Mouse (Mus musculus) T-helper 2 cell (primary cell): ENCODE measurements around the gene Pdxdc1.
"Not testable (repeated sequence)": the region's sequence is repeated elsewhere in the genome, so short reads cannot be mapped to it uniquely, and the experiment has no call there.

Experiments
- in situ Hi-C: fragments of 300-600 bp; cut with MboI, MseI; formaldehyde crosslinking; loops from one replicate; pipeline ENCODE4 v1.15.1; 2025; ENCODE audit warnings: high pct_unique_total_duplicates

Pdxdc1 gene

DNA sequence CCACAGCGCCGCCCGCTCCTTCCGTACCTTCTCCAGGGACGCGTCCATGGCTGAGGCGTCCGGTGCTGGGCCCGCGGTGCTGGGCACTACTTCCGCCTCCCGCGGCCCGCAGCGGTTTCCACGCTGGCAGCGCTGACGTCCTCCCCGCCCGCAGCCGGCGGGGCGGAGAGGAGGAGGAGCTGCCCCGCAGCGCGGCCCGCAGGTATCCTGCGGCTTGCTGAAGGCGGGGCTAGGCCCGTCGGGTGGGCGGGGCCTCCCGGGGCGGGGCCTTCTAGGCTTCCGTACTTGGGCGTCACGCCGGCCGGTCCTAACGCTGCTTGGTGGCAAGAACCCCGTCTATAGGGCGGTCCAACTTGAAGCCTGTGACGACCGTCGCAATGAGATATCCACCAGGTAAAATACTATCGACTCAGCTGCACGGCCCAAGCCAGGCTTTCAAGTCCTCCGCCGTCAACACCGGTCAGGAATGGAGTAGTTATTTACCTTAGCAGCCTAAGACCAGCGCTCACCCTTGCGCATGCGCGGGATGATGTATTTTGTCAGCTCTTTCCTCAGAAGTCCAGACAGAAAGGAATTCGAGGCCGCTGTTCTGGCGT, at the start of gene Pdxdc1, which contains the start of gene Mpv17l:
Pdxdc1 (minus strand) TSS at position 244 of the 596 bp plus-strand sequence.
Mpv17l (plus strand) TSS at position 274 of the 596 bp plus-strand sequence.
- in situ Hi-C loops: no loop called here

DNA sequence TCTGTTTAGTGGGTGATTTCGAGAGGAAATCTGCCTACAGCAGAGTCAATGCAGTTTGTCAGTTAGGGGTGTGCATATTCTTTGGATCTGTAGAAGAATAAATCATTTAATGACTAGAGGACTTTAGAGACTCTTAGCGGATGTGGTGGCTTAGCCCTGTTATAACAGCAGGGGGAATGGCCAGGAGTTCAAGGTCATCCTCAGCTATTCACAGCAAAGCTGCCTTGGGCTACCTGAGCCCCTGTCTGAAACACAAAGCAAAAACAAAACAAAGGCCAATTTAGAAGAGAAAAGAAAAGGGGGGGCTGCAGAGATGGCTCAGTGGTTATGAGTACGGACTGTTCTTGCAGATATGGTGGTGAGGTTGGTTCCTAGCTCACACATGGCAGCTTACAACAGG, 48.3 kb upstream of the Pdxdc1 start:
- in situ Hi-C loops: no loop called here

DNA sequence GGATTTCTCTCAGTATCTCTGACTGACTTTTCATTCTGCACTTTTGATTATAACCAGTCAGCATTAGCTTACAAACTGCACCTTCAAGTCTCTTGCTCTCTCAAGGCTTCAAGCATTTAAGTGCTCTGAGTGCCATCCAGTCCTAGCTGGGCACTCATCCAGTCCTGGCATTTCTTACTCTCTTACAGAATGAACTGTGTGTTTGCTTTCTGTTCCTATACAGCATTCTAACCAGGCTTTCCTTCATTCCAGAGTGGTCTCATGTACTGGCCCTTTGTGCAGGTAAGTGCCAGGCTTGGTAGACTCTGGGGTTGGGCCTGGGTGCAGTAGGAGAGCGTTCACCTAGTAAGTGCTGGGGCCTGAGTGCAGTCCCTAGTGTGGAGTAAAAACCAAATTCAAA, 43.4 kb upstream of the Pdxdc1 start:
- in situ Hi-C loops: no loop called here

DNA sequence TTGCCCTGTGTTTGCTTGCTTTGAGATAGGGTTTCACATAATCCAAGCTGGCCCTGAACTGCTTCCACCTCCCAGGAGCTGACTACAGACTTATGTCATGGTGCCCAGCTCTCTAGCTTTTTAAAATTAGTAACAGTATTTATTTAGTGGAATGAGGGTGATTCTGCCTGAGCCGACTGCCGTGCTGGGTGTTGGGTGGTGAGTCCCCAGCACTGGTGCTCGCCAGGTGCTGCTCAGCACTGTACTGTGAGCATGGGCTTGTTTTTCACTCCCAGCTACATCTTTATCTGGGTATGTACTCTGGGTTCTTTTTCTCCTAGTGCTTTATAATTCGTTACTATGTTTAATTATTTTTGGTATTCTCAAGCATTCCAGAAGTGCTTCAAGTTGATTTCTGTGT, 42.2 kb upstream of the Pdxdc1 start:
- in situ Hi-C loops: no loop called here

DNA sequence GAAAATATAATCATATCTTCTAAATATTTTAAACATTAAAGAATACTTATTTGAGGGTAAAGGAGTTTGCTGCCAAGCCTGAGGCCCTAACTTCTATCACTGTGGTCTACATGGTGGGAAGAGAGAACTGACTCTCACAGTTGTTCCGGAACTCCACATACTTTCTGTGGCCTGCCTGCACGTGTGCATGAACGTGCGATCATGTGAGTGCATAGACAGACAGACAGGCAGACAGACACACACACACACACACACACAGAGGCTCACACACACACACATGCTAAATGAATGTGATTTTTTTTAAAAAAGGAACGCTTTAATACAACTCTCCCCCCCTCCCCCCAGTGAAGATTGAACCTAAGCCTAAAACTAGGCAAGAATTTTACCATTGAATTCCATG, 41.8 kb upstream of the Pdxdc1 start:
- in situ Hi-C loops: no loop called here

DNA sequence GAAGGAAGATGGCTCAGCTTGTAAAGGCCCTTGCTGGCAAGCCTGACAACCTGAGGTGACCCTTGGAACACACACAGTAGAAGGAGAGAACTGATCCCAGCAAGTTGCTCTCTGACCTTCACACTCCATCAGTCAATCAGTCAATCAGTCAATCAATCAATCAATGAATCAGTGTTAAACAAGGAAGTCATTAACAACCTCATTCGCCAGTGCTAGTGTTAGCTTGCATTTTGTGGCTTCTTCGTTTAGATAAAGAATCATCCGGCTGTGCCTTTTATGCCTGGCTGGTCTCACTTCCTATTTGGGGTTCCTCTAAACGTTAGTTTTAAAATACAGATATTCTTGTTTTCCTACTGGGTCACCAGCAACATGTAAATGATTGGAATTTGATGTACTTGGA, 41.2 kb upstream of the Pdxdc1 start:
- in situ Hi-C loops: no loop called here

DNA sequence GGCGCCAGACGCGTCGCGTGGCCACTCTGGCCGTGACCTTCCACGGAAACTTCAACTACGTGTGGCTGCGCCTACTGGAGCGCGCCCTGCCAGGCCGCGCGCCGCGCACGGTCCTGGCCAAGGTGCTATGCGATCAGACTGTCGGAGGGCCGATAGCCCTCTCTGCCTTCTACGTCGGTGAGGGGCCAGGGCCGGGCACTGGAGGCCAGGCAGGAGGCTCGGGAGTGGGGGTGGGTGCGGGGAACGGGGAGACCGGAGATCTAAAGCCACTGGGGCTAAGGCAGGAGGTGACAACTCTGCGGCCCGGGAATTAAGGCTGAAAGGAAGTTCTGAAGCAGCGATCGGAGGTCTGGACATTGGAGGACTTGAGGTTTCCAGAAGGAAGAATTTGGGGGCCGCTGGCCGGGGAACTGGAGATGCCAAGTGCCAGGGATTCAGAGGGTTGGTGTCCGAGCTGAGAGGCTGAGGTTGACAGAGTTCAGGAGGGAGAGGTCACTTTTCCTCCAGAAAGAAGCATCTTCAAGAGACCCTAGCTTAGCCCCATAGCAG, 38.0 kb upstream of the Pdxdc1 start:
- in situ Hi-C loops: no loop called here

DNA sequence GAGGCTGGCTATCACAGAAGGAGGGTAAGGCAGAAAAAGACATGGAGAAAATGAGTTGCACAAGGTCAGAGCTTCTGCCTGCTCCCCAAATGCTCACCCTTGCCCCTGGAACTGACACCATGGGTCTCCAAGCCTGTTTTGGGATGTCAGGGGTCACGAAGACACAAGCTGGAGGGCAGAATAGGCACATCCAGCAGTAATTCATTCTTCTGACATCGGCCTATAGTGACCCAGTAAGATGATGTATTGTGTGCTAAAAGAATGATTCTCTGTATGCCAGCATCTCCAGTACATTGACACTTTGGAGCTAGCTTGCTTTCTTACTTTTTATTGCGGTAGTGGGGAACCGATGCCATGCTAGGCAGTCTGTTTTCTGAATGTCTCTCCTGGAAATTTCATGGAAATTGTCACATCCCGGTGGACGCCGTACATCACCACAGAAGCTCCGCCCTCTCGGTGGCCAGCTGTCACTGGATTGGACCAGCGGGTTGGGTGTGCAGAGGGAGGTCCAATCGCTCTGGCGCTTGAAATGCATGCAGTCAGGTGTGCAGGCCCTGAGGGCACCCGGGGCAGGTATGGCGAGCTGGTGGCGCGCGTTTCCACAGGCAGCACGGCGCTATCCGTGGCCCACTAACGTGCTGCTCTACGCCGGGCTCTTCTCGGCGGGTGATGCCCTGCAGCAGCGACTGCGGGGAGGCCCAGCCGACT, 37.4 kb upstream of the Pdxdc1 start:
- in situ Hi-C loops: no loop called here

DNA sequence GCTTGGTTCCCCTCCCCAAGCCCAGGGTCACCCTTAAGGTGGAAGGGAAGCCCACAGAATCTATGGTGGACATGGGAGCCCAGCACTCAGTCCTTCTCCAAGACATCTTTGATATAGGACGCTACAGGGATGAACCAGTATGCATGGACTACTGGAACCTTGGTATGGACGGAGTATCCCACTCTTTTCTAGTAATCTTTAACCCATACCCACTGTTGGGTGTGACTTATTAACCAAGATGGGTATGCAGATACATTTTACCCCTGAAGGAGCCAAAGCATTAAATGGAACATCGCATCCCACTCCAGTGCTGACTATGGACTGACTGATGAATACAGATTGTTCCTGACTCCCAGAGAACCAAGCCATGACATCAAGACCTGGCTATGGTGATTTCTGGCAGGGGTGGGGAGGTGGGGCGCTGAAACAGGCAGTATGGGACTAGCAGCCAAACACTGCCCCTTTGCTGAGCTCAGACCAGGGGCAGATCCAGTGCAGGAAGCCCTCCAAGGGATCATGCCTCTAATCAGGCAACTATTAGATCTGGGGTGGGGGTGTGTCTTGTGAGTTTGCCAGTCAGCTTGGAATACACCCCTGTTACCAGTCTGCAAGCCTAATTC, 24.6 kb upstream of the Pdxdc1 start:
- in situ Hi-C loops: no loop called here

DNA sequence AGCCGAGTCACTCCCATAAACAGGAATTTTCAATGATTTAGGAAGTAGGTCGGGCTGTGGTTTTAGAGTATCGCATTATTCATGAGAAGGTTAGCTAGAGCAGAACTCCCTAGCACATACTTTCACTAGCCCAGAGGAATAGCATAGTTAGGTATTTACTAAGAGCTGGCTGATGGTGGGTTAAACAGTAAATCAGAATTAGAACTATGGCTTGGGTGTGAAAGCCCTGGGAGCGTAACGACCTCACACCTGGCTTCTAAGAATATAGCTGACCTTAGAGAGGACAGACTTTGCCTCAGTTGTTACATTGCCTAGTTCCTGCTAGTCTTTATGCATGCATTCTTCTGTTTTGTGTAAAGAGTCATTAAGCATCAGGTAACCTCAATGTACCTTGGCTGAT, 20.0 kb upstream of the Pdxdc1 start:
- in situ Hi-C loops: not testable (repeated sequence)

DNA sequence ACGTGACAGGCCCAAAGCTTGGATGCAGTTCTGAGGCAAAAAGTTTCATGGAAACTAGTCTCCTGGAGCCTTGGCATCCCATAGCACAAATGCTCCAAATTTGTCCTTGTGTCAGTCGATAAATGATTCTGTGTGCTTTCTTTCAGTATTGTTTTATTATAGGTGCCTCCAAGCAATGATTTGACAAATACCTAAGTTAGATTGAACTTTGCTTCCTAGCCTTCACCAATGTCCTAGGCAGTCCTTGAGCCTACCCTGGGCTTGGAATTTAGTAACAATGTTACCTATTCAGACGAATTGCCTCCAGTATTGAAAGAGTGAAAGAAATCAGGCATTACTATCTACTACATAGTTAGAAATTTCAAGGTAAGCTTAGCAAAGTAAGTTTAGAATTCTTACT, 19.6 kb upstream of the Pdxdc1 start:
- in situ Hi-C loops: not testable (repeated sequence)

DNA sequence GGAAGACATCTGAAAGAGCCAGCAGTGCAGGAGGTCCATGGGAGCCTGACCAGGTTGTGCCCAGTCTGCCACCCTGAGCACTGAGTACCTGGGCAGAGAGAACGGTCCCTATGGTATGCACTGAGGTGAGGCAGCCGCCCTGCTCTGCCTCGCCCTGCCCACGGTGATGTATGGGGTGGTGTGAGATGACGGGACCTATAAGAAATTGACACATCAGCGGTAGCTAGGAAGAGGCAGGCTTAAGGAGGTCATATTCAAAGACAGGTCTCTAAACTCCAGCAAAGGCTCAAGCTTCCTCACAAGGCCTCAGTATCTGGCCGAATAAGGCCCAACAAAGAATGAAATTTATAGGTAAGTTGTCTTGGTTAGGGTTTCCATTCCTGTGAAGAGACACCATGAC, 18.9 kb upstream of the Pdxdc1 start:
- in situ Hi-C loops: no loop called here

DNA sequence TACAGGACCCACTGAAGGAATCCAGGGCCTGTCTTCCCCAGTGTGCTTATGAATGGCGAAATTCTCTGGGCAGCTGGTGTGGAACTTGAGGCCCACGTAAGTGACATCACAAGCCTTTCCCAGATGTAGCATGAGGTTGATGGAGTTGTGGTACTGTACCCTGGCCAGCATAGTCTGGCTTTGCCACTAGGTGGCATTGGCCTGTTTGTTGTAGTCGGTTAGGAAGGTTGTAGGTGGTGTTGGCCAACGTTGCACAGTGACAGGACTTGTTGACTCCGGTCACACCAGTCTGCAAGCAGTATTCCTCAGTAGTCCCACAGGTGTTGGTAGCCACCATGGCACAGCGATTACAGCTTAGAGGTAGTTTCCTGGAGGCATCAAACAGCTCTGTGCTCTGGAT, 18.1 kb upstream of the Pdxdc1 start:
- in situ Hi-C loops: no loop called here

DNA sequence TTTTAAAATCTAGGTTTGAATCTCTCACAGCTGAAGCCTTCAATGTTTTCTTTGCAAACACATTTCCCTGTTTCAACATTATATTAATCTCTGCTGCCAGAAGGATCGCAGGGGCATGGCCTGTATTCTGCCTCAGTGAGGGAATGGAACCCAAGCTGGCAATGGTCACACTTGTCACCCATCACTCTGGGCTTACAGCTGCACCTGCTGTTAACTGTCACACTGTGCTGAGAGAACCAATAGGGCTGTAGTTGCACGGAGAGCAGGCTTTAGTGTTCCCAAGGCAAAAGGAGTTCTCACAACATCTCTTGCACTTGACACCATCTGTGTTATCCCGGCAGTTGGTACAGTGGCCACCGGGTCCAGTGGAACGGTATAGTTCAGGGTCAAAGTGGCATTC, 17.2 kb upstream of the Pdxdc1 start:
- in situ Hi-C loops: no loop called here

DNA sequence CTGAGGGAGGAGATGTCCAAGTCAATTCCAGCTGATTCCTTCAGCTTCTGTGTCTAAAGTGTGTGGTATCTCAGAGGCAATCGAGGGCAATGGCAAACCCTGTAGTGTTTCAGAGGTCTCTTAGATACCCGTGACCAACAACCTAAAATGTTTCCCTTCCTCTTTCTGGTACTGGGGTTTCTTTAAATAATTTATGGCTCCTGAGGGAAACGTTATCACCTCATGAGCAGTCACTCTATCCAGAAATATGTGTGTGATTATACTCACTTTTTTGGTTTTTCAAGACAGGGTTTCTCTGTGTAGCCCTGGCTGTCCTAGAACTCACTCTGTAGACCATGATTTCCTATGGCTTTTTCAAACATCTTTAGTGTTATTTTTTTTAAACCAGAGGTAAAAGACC, 4.4 kb upstream of the Pdxdc1 start:
- in situ Hi-C loops: no loop called here

DNA sequence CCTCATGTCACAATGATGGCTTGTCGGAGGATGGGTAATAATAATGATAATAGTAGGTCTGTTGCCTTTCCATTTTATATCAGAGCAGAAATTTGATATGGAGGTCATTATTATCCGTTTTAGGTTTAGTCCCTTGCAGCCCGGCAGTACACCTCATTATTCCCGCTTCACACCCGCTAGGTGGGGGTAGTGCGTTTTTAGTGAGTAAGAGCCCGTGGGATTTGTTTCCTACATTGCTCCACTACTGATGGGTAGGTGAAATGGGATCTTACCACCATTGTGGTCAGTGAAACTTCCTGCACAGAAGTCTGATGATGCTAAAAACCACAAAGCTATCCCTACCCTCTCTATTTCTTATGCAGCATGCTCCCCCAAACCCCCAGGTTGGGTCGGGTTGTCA, 557 bp upstream of the Pdxdc1 start:
- in situ Hi-C loops: no loop called here

DNA sequence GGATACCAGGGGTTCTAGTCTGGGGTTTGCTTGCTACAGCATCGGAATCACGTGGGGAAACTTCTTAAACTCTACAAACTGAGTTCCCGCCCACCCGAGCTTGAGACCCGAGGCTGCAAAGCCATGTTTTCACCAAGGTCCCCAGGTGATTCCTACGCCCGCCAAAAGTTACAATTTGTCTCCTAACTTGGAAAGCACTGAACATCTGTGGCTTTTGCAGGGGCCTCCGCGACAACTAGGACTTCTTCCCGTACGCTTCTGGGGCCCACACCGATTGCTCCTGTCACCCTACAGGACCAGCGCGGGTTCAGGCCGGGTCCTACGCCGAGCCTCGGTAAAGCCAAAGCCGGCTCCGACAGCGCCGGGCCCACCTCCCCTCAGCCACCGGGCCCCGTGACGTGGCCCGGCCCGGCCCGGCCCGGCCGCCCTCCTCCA, 517 bp downstream of the Pdxdc1 start:
- in situ Hi-C loops: no loop called here

DNA sequence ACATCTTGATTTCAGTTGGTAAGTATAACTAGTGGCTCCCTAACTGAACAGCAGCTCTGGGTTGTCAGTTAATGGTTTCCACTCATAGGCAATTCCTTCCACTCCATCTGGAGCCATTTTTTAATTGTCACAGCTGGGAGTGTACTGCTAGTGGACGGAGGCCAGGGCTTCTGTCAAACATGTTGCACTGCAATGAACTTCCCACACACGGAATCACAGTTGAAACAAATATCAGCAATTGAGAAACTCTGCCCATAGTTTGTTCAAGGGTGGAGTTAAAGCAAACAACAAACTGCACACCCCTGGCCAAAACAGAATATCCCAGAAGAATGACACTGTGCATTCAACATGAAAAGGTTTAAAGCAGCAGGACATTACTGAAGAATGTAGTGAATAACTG, 4.0 kb downstream of the Pdxdc1 start:
- in situ Hi-C loops: loop anchor here (10.0 kb wide), 1 partner anchor 256 kb away; no protein-coding TSS in a partner anchor

DNA sequence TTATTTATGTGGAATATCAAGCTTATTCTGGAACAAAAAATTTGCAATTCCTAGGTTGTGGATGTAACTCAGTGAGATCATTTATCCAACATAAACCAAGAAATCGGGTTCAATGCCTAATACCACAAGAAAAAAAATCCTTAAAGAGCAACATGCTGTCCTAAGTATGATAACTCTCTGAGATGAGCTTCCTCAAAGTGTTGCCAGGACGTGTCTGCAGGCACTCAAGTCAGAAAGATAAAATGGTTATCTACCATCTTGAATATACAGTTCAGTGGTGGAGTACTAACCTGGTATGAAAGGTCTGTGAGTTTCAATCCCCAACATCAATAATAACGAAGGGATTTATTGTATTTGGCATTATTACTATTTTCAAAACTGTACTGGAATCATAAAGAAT, 6.6 kb downstream of the Pdxdc1 start:
- in situ Hi-C loops: loop anchor here (10.0 kb wide), 1 partner anchor 258 kb away; no protein-coding TSS in a partner anchor

DNA sequence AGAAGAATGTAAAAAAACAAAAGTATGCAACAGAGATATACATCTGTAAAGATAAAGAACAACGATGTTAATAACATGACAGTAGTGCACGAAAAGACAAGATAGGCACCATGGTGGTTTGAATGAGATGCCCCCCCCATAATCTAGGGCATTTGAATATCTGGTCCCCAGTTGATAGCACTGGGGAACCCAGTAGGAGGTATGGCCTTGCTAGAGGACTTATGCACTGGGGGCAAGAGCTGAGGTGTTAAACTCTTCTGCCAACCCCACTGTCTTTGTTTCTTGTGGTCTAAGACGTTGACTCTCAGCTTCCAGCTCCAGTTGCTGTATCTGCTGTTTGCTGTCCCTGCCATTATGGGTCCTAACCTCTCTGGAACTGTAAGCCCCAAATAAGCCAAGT, 7.2 kb downstream of the Pdxdc1 start:
- in situ Hi-C loops: loop anchor here (10.0 kb wide), 1 partner anchor 259 kb away; no protein-coding TSS in a partner anchor

DNA sequence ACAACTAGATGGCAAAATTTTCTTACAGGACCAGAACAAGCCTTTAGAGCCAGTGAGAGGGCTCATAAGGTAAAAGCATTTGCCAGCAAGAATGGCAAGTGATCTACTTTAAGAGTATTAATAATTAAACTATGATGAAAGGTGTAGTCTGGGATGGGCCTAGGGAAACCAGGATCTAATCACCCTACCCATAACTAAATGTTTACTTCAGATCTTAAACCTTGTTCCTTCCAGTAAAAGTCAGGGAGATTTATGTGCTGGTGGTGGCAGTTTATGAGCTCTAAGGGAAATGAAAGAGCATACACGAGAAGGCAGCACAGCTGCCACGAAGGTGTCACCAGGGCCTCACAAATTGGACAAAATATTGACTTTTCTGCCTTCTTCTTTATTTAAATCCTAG, 8.8 kb downstream of the Pdxdc1 start:
- in situ Hi-C loops: loop anchor here (10.0 kb wide), 1 partner anchor 261 kb away; no protein-coding TSS in a partner anchor

DNA sequence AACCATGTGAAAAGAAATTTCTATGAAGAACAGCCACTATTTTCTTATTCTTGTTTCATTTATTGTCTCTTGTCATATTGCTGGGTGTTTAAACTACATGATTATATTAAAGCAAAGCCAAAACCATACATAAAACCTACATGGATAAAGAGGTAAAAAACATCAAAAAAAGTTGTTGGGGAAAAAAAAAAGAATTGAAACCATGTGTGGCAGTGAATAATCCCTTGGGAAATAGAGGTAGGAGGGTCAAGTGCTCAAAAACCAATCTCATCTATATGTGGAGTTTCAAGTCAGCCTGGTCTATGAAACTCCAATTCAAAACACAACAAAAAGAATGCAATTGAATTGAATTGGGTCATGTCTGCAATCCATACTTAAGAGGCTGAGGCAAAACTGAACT, 10.1 kb downstream of the Pdxdc1 start:
- in situ Hi-C loops: loop anchor here (10.0 kb wide), 1 partner anchor 262 kb away; no protein-coding TSS in a partner anchor
